Mouse (Mus musculus): ENCODE results near the gene Unc13d.

Gene Unc13d

GRCm38 (mm10) chr11:116077446-116078204, at the start of gene Unc13d:
TSS of gene Unc13d (minus strand) at chr11:116077961.
- DNase-seq = peak; percentile 97

GRCm38 (mm10) chr11:116126261-116126660, 48.5 kb upstream of the Unc13d start:
- peak; percentile 94 for DNase-seq

- peak; percentile 76 for DNase-seq
Measured at GRCm38 (mm10) chr11:116121731-116122245, 44.0 kb upstream of the Unc13d start.

- no peak for DNase-seq
Measured at GRCm38 (mm10) chr11:116117819-116118218, 40.1 kb upstream of the Unc13d start.

GRCm38 (mm10) chr11:116117241-116117640, 39.5 kb upstream of the Unc13d start:
- peak; percentile 90 for DNase-seq

- DNase-seq = peak; percentile 93
Measured at GRCm38 (mm10) chr11:116111611-116112203, 33.9 kb upstream of the Unc13d start.

GRCm38 (mm10) chr11:116111067-116111466, 33.3 kb upstream of the Unc13d start:
- DNase-seq = no peak

GRCm38 (mm10) chr11:116110540-116110939, 32.8 kb upstream of the Unc13d start:
- DNase-seq = no peak

- peak; percentile 99 for DNase-seq
Measured at GRCm38 (mm10) chr11:116110131-116110530, 32.4 kb upstream of the Unc13d start.

- DNase-seq = peak; percentile 97
Measured at GRCm38 (mm10) chr11:116109441-116110081, 31.8 kb upstream of the Unc13d start.

- peak; percentile 99 for DNase-seq
Measured at GRCm38 (mm10) chr11:116108464-116109137, 30.8 kb upstream of the Unc13d start.

- DNase-seq = peak; percentile 96
Measured at GRCm38 (mm10) chr11:116107777-116108285, 30.1 kb upstream of the Unc13d start.

- peak; percentile 97 for DNase-seq
Measured at GRCm38 (mm10) chr11:116106963-116107776, 29.4 kb upstream of the Unc13d start.

GRCm38 (mm10) chr11:116106154-116106962, 28.6 kb upstream of the Unc13d start:
- peak; percentile 95 for DNase-seq

- no peak for DNase-seq
Measured at GRCm38 (mm10) chr11:116105065-116105464, 27.3 kb upstream of the Unc13d start.

GRCm38 (mm10) chr11:116104006-116104646, 26.4 kb upstream of the Unc13d start:
- peak; percentile 100 for DNase-seq

GRCm38 (mm10) chr11:116103572-116103971, 25.8 kb upstream of the Unc13d start:
- DNase-seq = no peak

- no peak for DNase-seq
Measured at GRCm38 (mm10) chr11:116102472-116102871, 24.7 kb upstream of the Unc13d start.

GRCm38 (mm10) chr11:116101931-116102381, 24.2 kb upstream of the Unc13d start:
- peak; percentile 99 for DNase-seq

- DNase-seq = peak; percentile 92
Measured at GRCm38 (mm10) chr11:116100839-116101238, 23.1 kb upstream of the Unc13d start.

All from heart, adult 11 months (tissue).